Mouse (Mus musculus) CD8-positive naive resting alpha-beta T cell, adult 2 months (primary cell): ENCODE measurements around the gene Stoml2.

Experiments used
- DNase-seq, 2 experiments: peaks; one replicate each; pipeline ENCODE4 v3.0.0; 2022; ENCODE audit warnings: low read depth in 2 of 2, low spot score in 2 of 2

The Stoml2 gene

GRCm38 (mm10) chr4:43038567-43039495, 7.3 kb upstream of the Stoml2 start:
- no peak for DNase-seq

- no peak for DNase-seq
Measured at GRCm38 (mm10) chr4:43037860-43038566, 6.5 kb upstream of the Stoml2 start.

GRCm38 (mm10) chr4:43036356-43036755, 4.8 kb upstream of the Stoml2 start:
- no peak for DNase-seq

GRCm38 (mm10) chr4:43035851-43036250, 4.3 kb upstream of the Stoml2 start:
- DNase-seq, result no peak

- no peak for DNase-seq
Measured at GRCm38 (mm10) chr4:43033481-43033880, 2.0 kb upstream of the Stoml2 start.

- DNase-seq, result no peak
Measured at GRCm38 (mm10) chr4:43032501-43032900, 991 bp upstream of the Stoml2 start.

GRCm38 (mm10) chr4:43030780-43031230, 705 bp downstream of the Stoml2 start:
- DNase-seq, result peak in 1 of 2 experiments; percentile 7

GRCm38 (mm10) chr4:43030352-43030751, 1.2 kb downstream of the Stoml2 start:
- DNase-seq, result no peak

GRCm38 (mm10) chr4:43029749-43030148, 1.8 kb downstream of the Stoml2 start:
- DNase-seq, result no peak

- no peak for DNase-seq
Measured at GRCm38 (mm10) chr4:43029121-43029520, 2.4 kb downstream of the Stoml2 start.

- peak; percentile 87 to 92 for DNase-seq
Measured at GRCm38 (mm10) chr4:43025084-43025960, 6.2 kb downstream of the Stoml2 start, which contains the start of gene Pigo. TSS of gene Pigo (minus strand) at chr4:43025819.

- no peak for DNase-seq
Measured at GRCm38 (mm10) chr4:43024673-43025072, 6.8 kb downstream of the Stoml2 start.

GRCm38 (mm10) chr4:43021341-43021740, 10.2 kb downstream of the Stoml2 start:
- no peak for DNase-seq

- no peak for DNase-seq
Measured at GRCm38 (mm10) chr4:43020876-43021275, 10.6 kb downstream of the Stoml2 start.

- no peak for DNase-seq
Measured at GRCm38 (mm10) chr4:43019641-43020465, 11.7 kb downstream of the Stoml2 start.

GRCm38 (mm10) chr4:43019176-43019575, 12.3 kb downstream of the Stoml2 start:
- no peak for DNase-seq

- DNase-seq, result no peak
Measured at GRCm38 (mm10) chr4:43018156-43018555, 13.4 kb downstream of the Stoml2 start.

- DNase-seq, result no peak
Measured at GRCm38 (mm10) chr4:43012091-43012490, 19.4 kb downstream of the Stoml2 start.

- peak; percentile 39 to 57 for DNase-seq
Measured at GRCm38 (mm10) chr4:43010161-43011038, 21.1 kb downstream of the Stoml2 start, which contains the start of gene Fancg. TSS of gene Fancg (minus strand) at chr4:43010506.
